Mouse (Mus musculus) intestine, postnatal 0 days (tissue): Measurements from ENCODE around the gene Tyw1. TPM values are rescaled to one million over a fixed set of nuclear protein-coding genes. Genes with fewer than 3 reads are reported as not detected.

Experiments
- ATAC-seq: fragments of 200-750 bp; cut with Nextera tagmentation; 2 replicates; pipeline ENCODE4 v1.8.0; 2017; ENCODE audit warnings: mild to moderate bottlenecking, moderate TSS enrichment, moderate library complexity
- H3K27ac ChIP-seq: fragments of 300-500 bp; sonication (generic); 2 replicates; pipeline ENCODE4 v1.5.1; 2014; ENCODE audit warnings: mild to moderate bottlenecking, low read depth, low read length, moderate library complexity
- H3K27me3 ChIP-seq: fragments of 300-500 bp; sonication (generic); replicated peaks from 2 replicates; pipeline ENCODE4 v1.6.1; 2014; ENCODE audit warnings: low read length, mixed read lengths; ENCODE audit not compliant: control insufficient read depth, insufficient read depth
- H3K36me3 ChIP-seq: fragments of 300-500 bp; sonication (generic); 2 replicates; pipeline ENCODE4 v1.6.1; 2014; ENCODE audit warnings: mild to moderate bottlenecking, moderate library complexity; ENCODE audit not compliant: control insufficient read depth, insufficient read depth
- H3K4me1 ChIP-seq: fragments of 300-500 bp; sonication (generic); replicated peaks from 2 replicates; pipeline ENCODE4 v1.6.1; 2014; ENCODE audit warnings: antibody characterized with exemption, low read length, mixed read lengths; ENCODE audit not compliant: control insufficient read depth, insufficient read depth
- H3K4me2 ChIP-seq: fragments of 300-500 bp; sonication (generic); replicated peaks from 2 replicates; pipeline ENCODE4 v1.6.1; 2014; ENCODE audit warnings: low read depth, mild to moderate bottlenecking, moderate library complexity
- H3K4me3 ChIP-seq: fragments of 300-500 bp; sonication (generic); 2 replicates; pipeline ENCODE4 v1.5.1; 2014; ENCODE audit warnings: low read depth, low read length
- H3K9ac ChIP-seq: fragments of 300-500 bp; sonication (generic); 2 replicates; pipeline ENCODE4 v1.6.1; 2014; ENCODE audit warnings: mild to moderate bottlenecking, low read depth, low read length
- H3K9me3 ChIP-seq: fragments of 300-500 bp; sonication (generic); 2 replicates; pipeline ENCODE4 v1.6.1; 2016; ENCODE audit warnings: mixed run types; ENCODE audit not compliant: control insufficient read depth
- CTCF ChIP-seq: sonication (generic); IDR thresholded peaks from 2 replicates; pipeline ENCODE4 v1.5.1; 2016; ENCODE audit warnings: low read depth, mild to moderate bottlenecking, control low read depth, antibody characterized with exemption, moderate library complexity
- WGBS: fragments of 180-500 bp; shearing (Covaris S2); extraction: QIAGEN DNeasy Blood & Tissue Kit; methylation state at CpG from one replicate; pipeline ENCODE4 v1.1.7; 2014; 5-methylcytosine and 5-hydroxymethylcytosine counted together
- polyA plus RNA-seq: library from polyadenylated mRNA; unstranded; fragments of >200 nt; fragmentation: Nextera tagmentation; extraction: Ambion mirVana; gene quantifications from 2 replicates; pipeline ENCODE4 v1.2.1, GENCODE M21; 2015

Tyw1 gene
- polyA plus RNA-seq, 1 experiment from 2014 or later, result 12.0 TPM

DNA sequence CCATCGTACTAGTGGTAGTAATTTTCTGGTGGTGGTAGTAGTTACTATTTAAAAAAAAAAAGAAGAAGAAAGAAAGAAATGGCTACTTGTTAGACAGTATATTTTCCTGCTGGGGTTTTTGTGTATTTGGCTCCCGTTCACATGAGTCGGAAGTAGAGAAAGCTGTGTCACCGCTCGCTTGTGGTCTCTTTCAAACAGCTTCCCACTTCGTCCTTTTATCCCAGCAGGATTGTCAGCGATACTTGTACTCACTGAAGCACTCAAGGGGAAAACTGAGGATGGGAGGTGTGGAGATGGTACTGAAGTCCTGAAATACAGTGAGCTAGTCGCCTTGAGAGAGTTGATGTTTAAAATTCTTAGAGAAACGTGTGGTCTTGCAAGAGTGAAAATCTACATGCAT, 72.9 kb downstream of the Tyw1 start:
- H3K27me3 ChIP-seq, result no peaks in the 10 kb centered on the region
- H3K36me3 ChIP-seq, result peaks cover 15% of the 10 kb centered on the region
- TF ChIP-seq CTCF, result no peak
- no peaks in the 10 kb centered on the region for H3K4me1 ChIP-seq
- H3K9me3 ChIP-seq, result 0 out of 2 replicates have a peak, but pooled peaks cover 4% of the 10 kb centered on the region
- no peak overlapping the region for H3K4me2 ChIP-seq
- 92% methylated on average over 9 of the region's 9 CpGs for WGBS
- H3K4me3 ChIP-seq, result no peak overlapping the region
- no peak overlapping the region for H3K27ac ChIP-seq
- H3K9ac ChIP-seq, result no peak overlapping the region
- no peak for ATAC-seq

DNA sequence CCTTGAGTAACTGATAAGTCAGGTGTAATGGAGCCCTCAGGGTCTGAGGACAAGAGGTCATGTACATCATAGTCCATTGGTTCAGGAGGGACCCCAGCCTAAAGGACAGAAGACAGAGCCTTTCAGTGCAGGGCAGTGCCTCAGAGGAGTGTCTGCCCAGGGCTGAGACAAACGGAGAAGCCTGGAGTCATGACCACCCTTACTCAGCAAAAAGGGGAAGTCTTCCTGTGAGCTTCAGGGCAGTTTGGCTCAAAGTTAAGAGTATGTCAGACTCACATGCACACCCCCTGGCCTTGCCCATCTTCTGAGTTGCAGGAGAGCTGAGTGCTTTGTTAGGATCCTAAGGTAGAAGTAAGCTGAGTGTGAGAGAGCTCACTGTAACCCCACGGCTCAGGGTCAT, 74.5 kb downstream of the Tyw1 start:
- no peak overlapping the region for H3K9ac ChIP-seq
- H3K27ac ChIP-seq, result no peak overlapping the region
- 60% methylated on average over 2 of the region's 2 CpGs for WGBS
- TF ChIP-seq CTCF, result no peak
- H3K4me2 ChIP-seq, result no peak overlapping the region
- no peak overlapping the region for H3K4me3 ChIP-seq
- H3K36me3 ChIP-seq, result peaks cover 16% of the 10 kb centered on the region
- no peak for ATAC-seq
- H3K27me3 ChIP-seq, result no peaks in the 10 kb centered on the region
- no peaks in the 10 kb centered on the region for H3K4me1 ChIP-seq
- H3K9me3 ChIP-seq, result no peaks in the 10 kb centered on the region

DNA sequence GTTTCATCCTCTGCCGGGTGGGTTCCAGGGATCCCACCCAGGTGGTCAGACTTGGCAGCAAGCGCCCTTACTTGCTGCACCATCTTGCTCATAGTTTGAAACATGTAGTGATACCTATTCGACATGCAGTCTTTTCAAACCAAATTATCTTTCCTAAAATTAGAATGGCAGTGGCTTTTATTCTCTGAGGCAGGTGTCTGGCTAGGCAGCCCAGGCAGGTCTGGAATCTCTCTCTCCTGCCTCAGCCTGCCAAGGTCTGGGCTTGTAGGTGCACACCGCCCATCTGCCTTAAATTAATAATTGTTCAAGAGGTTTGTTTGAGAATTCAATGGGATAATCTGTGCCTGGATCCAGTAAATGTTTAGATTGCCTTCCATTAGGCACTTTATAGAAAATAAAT, 75.4 kb downstream of the Tyw1 start:
- H3K4me3 ChIP-seq, result no peak overlapping the region
- no peak overlapping the region for H3K9ac ChIP-seq
- no peaks in the 10 kb centered on the region for H3K9me3 ChIP-seq
- H3K27me3 ChIP-seq, result no peaks in the 10 kb centered on the region
- WGBS, result 76% methylated on average over 4 of the region's 4 CpGs
- TF ChIP-seq CTCF, result no peak
- no peaks in the 10 kb centered on the region for H3K4me1 ChIP-seq
- no peak overlapping the region for H3K27ac ChIP-seq
- H3K36me3 ChIP-seq, result peaks cover 19% of the 10 kb centered on the region
- ATAC-seq, result no peak
- H3K4me2 ChIP-seq, result no peak overlapping the region

DNA sequence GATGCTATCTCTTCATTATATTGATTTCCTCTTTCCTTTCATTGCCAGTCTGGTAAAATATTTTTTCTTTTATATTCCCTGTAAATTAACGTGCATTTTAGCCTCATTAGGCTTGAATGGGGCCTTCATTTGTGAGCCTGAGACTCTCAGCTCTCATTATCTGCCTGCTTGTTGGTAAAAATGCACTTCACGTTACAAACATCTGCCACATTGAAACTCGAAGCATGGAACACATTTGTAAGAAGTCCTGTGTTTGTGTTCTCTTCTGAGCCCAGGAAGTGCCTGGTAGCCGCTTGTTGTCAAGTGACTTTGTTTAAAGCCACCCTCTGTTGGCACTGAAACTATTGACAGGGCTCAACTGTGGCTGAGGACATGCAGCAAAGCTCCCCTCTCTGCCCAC, 75.8 kb downstream of the Tyw1 start:
- H3K27ac ChIP-seq, result no peak overlapping the region
- H3K4me2 ChIP-seq, result no peak overlapping the region
- no peaks in the 10 kb centered on the region for H3K27me3 ChIP-seq
- H3K4me1 ChIP-seq, result no peaks in the 10 kb centered on the region
- 74% methylated on average over 4 of the region's 4 CpGs for WGBS
- ATAC-seq, result no peak
- TF ChIP-seq CTCF, result no peak
- H3K9me3 ChIP-seq, result no peaks in the 10 kb centered on the region
- H3K36me3 ChIP-seq, result peaks cover 21% of the 10 kb centered on the region
- H3K4me3 ChIP-seq, result no peak overlapping the region
- no peak overlapping the region for H3K9ac ChIP-seq

DNA sequence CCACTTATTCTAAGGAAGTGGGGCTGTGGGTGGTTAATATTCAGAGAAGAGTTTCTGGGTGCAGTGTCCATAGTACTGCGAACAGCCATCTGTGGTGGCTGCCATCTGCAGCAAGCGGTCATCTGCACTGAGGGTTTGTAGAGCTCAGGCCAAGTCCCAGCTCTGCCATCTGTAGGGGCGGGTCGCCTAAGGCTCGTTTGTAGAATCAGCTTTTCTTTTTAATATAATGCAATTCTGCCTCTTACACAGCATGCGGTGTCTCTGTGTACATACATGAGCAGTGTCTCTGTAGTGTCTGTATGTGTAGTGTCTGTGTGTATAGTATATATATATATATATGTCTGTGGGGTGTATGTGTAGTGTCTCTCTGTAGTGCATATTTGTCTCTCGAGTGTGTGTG, 78.1 kb downstream of the Tyw1 start:
- Histone ChIP-seq H3K4me1 (no peaks in the 10 kb centered on the region), H3K9me3 (no peaks in the 10 kb centered on the region), H3K4me3 (no peak overlapping the region), H3K9ac (no peak overlapping the region), H3K36me3 (peaks cover 18% of the 10 kb centered on the region), H3K4me2 (no peak overlapping the region), H3K27me3 (no peaks in the 10 kb centered on the region), H3K27ac (no peak overlapping the region)
- WGBS, result 88% methylated on average over 7 of the region's 7 CpGs
- no peak for TF ChIP-seq CTCF
- no peak for ATAC-seq

DNA sequence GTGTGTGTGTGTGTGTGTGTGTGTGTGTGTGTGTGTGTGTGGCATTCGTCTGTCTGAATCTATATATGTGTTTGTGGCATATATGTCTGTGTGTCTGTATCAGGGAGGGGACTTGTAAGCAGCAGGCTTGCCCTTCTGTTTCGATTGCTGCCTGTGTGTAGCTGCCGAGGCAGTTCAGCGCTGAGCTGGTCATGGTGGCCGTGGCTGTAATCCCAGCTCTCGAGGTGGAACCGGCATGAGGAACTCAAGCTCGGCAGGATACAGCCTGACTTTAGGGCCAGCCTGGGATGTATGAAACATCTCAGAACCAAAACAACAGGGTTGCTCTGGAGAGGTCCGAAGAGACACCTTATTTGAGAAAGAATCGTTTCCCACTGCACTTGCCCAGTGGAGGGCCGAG, 78.6 kb downstream of the Tyw1 start:
- Histone ChIP-seq H3K9me3 (no peaks in the 10 kb centered on the region), H3K27ac (no peak overlapping the region), H3K9ac (no peak overlapping the region), H3K4me2 (no peak overlapping the region), H3K36me3 (peaks cover 20% of the 10 kb centered on the region), H3K27me3 (no peaks in the 10 kb centered on the region), H3K4me1 (no peaks in the 10 kb centered on the region), H3K4me3 (no peak overlapping the region)
- WGBS, result 94% methylated on average over 11 of the region's 11 CpGs
- no peak for TF ChIP-seq CTCF
- no peak for ATAC-seq

DNA sequence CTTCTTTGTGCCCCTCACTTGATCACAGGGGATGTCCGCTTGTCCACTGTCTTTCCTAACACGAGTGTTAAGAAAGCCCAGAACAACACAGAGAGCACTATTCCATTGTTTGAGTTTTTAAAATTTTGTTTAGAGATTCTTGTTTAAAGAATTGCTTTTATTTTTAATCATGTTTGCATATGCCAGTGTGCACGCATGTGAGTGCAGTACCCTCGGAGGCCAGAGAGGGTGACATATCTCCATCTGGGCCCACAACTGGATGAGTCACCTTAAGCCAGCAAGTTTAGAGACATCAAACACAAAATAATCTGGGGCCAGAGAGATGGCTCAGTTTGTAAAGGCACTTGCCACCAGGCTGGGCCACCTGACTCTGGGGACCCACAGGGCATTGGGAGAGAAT, 80.0 kb downstream of the Tyw1 start:
- TF ChIP-seq CTCF, result 0 out of 2 replicates have a peak, but pooled peaks have one; percentile 7
- no peak overlapping the region for H3K27ac ChIP-seq
- H3K4me3 ChIP-seq, result no peak overlapping the region
- no peaks in the 10 kb centered on the region for H3K9me3 ChIP-seq
- H3K9ac ChIP-seq, result no peak overlapping the region
- H3K4me1 ChIP-seq, result no peaks in the 10 kb centered on the region
- no peak overlapping the region for H3K4me2 ChIP-seq
- 96% methylated on average over 4 of the region's 4 CpGs for WGBS
- no peak for ATAC-seq
- no peaks in the 10 kb centered on the region for H3K27me3 ChIP-seq
- H3K36me3 ChIP-seq, result peaks cover 29% of the 10 kb centered on the region
